11 mouse cellular contexts compared by ENCODE assay signal in the genomic region with DNA sequence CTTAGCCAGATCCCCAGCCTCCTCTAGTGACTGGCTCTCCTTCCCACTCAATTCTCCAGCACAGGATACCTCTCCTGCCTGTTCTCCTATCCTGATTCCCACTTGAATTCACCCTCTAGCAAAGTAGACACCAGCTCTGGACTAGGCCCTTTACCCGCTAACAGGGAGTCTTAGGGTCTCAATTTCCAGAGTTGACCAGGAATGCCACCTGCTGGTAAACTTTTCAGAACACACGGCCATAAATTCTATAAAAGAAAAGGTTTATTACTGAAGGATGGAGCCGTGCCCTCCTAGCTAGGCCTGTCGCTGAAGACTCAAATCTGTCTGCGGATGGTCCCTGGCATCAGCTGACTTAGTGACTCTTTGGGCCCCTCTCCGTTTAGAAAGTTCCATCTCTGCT.
DNase-seq lines count a peak whose midpoint lies in the region; ATAC-seq and TF ChIP-seq lines count a peak whose summit lies in the region.
"Had no signal": no experiment of that assay in that cellular context is flagged by ENCODE, and none has a peak within 500 bp of the region (broad histone marks: within the 10 kb centered on the region; RNA-seq: fewer than 3 reads in every experiment).

No protein-coding gene starts in this region.

- no peaks in the 10 kb centered on the region for H3K36me3 ChIP-seq in hindbrain, embryonic 10.5 days
- H3K36me3 ChIP-seq in hindbrain, embryonic 14.5 days (replicated peaks; ENCODE audit: control insufficient read depth, insufficient read depth): no peaks in the 10 kb centered on the region
- H3K36me3 ChIP-seq in neural tube, embryonic 11.5 days (ENCODE audit: control insufficient read depth, insufficient read depth, low read length): no peaks in the 10 kb centered on the region
- H3K36me3 ChIP-seq in embryonic facial prominence, embryonic 14.5 days (ENCODE audit: control insufficient read depth, insufficient read depth, low read length): no peaks in the 10 kb centered on the region
- no peaks in the 10 kb centered on the region for H3K36me3 ChIP-seq in stomach, postnatal 0 days (ENCODE audit: control insufficient read depth, insufficient read depth, low read length)
- H3K36me3 ChIP-seq: limb, embryonic 15.5 days had no signal

- no peak overlapping the region for H3K4me3 ChIP-seq in hindbrain, embryonic 10.5 days
- no peak overlapping the region for H3K4me3 ChIP-seq in hindbrain, embryonic 14.5 days (replicated peaks; ENCODE audit: low read length)
- H3K4me3 ChIP-seq in neural tube, embryonic 11.5 days (ENCODE audit: low read depth, low read length): no peak overlapping the region
- no peak overlapping the region for H3K4me3 ChIP-seq in embryonic facial prominence, embryonic 14.5 days (ENCODE audit: low read depth, low read length)
- no peak overlapping the region for H3K4me3 ChIP-seq in stomach, postnatal 0 days (ENCODE audit: low read depth, low read length)
- H3K4me3 ChIP-seq: limb, embryonic 15.5 days had no signal

- no peak for ATAC-seq in hindbrain, embryonic 14.5 days (ENCODE audit: low FRiP score)
- ATAC-seq in neural tube, embryonic 11.5 days (ENCODE audit: insufficient read depth, low FRiP score, low TSS enrichment): no peak
- ATAC-seq in embryonic facial prominence, embryonic 14.5 days (ENCODE audit: low read depth): no peak
- ATAC-seq in stomach, postnatal 0 days (ENCODE audit: low FRiP score, low TSS enrichment): no peak
- ATAC-seq: inflammation-experienced regulatory T-cells, adult 6 months had no signal

- no peaks in the 10 kb centered on the region for H3K27me3 ChIP-seq in hindbrain, embryonic 10.5 days (ENCODE audit: insufficient read depth, poor library complexity, severe bottlenecking)
- no peaks in the 10 kb centered on the region for H3K27me3 ChIP-seq in hindbrain, embryonic 14.5 days (ENCODE audit: control insufficient read depth, insufficient read depth, low read length)
- no peaks in the 10 kb centered on the region for H3K27me3 ChIP-seq in neural tube, embryonic 11.5 days (ENCODE audit: control insufficient read depth, insufficient read depth, low read length)
- no peaks in the 10 kb centered on the region for H3K27me3 ChIP-seq in embryonic facial prominence, embryonic 14.5 days (replicated peaks; ENCODE audit: control insufficient read depth, insufficient read depth, low read length)
- no peaks in the 10 kb centered on the region for H3K27me3 ChIP-seq in stomach, postnatal 0 days (ENCODE audit: control insufficient read depth, insufficient read depth, low read length)
- H3K27me3 ChIP-seq: limb, embryonic 15.5 days had no signal

- intact Hi-C loops in gastrocnemius, postnatal 14 days (cut with DNase I; ENCODE audit: low total_unique reads): loop anchor here (10.0 kb wide), 1 partner anchor 317 kb away; no protein-coding TSS in a partner anchor

- H3K4me1 ChIP-seq in hindbrain, embryonic 10.5 days (replicated peaks): no peaks in the 10 kb centered on the region
- H3K4me1 ChIP-seq in hindbrain, embryonic 14.5 days (replicated peaks; ENCODE audit: control insufficient read depth, insufficient read depth, low read length): no peaks in the 10 kb centered on the region
- H3K4me1 ChIP-seq in neural tube, embryonic 11.5 days (ENCODE audit: control insufficient read depth, insufficient read depth, low read length): no peaks in the 10 kb centered on the region
- no peaks in the 10 kb centered on the region for H3K4me1 ChIP-seq in embryonic facial prominence, embryonic 14.5 days (ENCODE audit: control insufficient read depth, insufficient read depth, low read length)
- H3K4me1 ChIP-seq in stomach, postnatal 0 days (replicated peaks; ENCODE audit: control insufficient read depth, insufficient read depth): no peaks in the 10 kb centered on the region
- H3K4me1 ChIP-seq: limb, embryonic 15.5 days had no signal

- H3K27ac ChIP-seq in hindbrain, embryonic 10.5 days: no peak overlapping the region
- H3K27ac ChIP-seq in hindbrain, embryonic 14.5 days: no peak overlapping the region
- H3K27ac ChIP-seq in neural tube, embryonic 11.5 days (ENCODE audit: low read depth, low read length): no peak overlapping the region
- no peak overlapping the region for H3K27ac ChIP-seq in embryonic facial prominence, embryonic 14.5 days (replicated peaks; ENCODE audit: low read depth, low read length)
- no peak overlapping the region for H3K27ac ChIP-seq in stomach, postnatal 0 days (replicated peaks)
- H3K27ac ChIP-seq: limb, embryonic 15.5 days had no signal

- peak; percentile 3 for DNase-seq in hindbrain, embryonic 10.5 days (ENCODE audit: low spot score)
- DNase-seq in hindbrain, embryonic 14.5 days (ENCODE audit: low spot score): no peak
- DNase-seq in neural tube, embryonic 11.5 days (ENCODE audit: low spot score): peak; percentile 11
- no peak for DNase-seq in neural tube, embryonic 10.5 days (ENCODE audit: extremely low spot score, low spot score)
- peak; percentile 25 for DNase-seq in embryonic facial prominence, embryonic 14.5 days (ENCODE audit: low spot score)
- DNase-seq in stomach, postnatal 0 days (ENCODE audit: low spot score): no peak
- DNase-seq in urinary bladder, adult 2 months (ENCODE audit: low spot score): no peak
- DNase-seq in gastrocnemius, postnatal 14 days: no peak
- DNase-seq: cerebellum, adult 9-11 months had no signal

- no peak overlapping the region for H3K4me2 ChIP-seq in hindbrain, embryonic 14.5 days (replicated peaks)
- H3K4me2 ChIP-seq in neural tube, embryonic 11.5 days (ENCODE audit: low read depth): no peak overlapping the region
- no peak overlapping the region for H3K4me2 ChIP-seq in embryonic facial prominence, embryonic 14.5 days (ENCODE audit: low read depth, low read length)
- H3K4me2 ChIP-seq in stomach, postnatal 0 days (replicated peaks; ENCODE audit: low read depth): no peak overlapping the region
- H3K4me2 ChIP-seq: limb, embryonic 15.5 days had no signal

- H3K9ac ChIP-seq in hindbrain, embryonic 14.5 days: no peak overlapping the region
- H3K9ac ChIP-seq in neural tube, embryonic 11.5 days (ENCODE audit: low read length): no peak overlapping the region
- no peak overlapping the region for H3K9ac ChIP-seq in embryonic facial prominence, embryonic 14.5 days (ENCODE audit: low read depth, low read length)
- H3K9ac ChIP-seq in stomach, postnatal 0 days (ENCODE audit: low read length): no peak overlapping the region
- H3K9ac ChIP-seq: limb, embryonic 15.5 days had no signal

- peak; percentile 57 for TF ChIP-seq CTCF in stomach, postnatal 0 days (IDR thresholded peaks at IDR 0.05; ENCODE audit: low read depth)

- WGBS in hindbrain, embryonic 10.5 days: 73% methylated on average over 6 of the region's 6 CpGs
- 73% methylated on average over 6 of the region's 6 CpGs for WGBS in hindbrain, embryonic 14.5 days
- 35% methylated on average over 6 of the region's 6 CpGs for WGBS in neural tube, embryonic 11.5 days
- WGBS in embryonic facial prominence, embryonic 14.5 days: 63% methylated on average over 6 of the region's 6 CpGs
- WGBS in stomach, postnatal 0 days: 62% methylated on average over 6 of the region's 6 CpGs

- no peak for TF ChIP-seq EP300 in stomach, postnatal 0 days (optimal IDR thresholded peaks at IDR 0.05)

- no peaks in the 10 kb centered on the region for H3K9me3 ChIP-seq in hindbrain, embryonic 10.5 days
- H3K9me3 ChIP-seq in hindbrain, embryonic 14.5 days (ENCODE audit: control insufficient read depth, low read length): no peaks in the 10 kb centered on the region
- no peaks in the 10 kb centered on the region for H3K9me3 ChIP-seq in neural tube, embryonic 11.5 days (ENCODE audit: control insufficient read depth, low read length)
- H3K9me3 ChIP-seq in embryonic facial prominence, embryonic 14.5 days (ENCODE audit: control insufficient read depth, low read length): no peaks in the 10 kb centered on the region
- H3K9me3 ChIP-seq in stomach, postnatal 0 days (ENCODE audit: control insufficient read depth, low read length): no peaks in the 10 kb centered on the region
- H3K9me3 ChIP-seq: limb, embryonic 15.5 days had no signal

Comparison
In these comparisons a context has a peak if more than half of its experiments do, and no peak if none do; other contexts are left out.
1. DNase-seq: peak in hindbrain, embryonic 10.5 days (single experiment), neural tube, embryonic 11.5 days (single experiment) and embryonic facial prominence, embryonic 14.5 days (single experiment); none in hindbrain, embryonic 14.5 days (single experiment), neural tube, embryonic 10.5 days (single experiment), stomach, postnatal 0 days (single experiment), urinary bladder, adult 2 months (single experiment) and gastrocnemius, postnatal 14 days (single experiment).